Mouse (Mus musculus) megakaryocyte-erythroid progenitor cell, adult 5-6 weeks (primary cell): ENCODE measurements around the gene Csdc2. TPM values are rescaled to one million over a fixed set of nuclear protein-coding genes. Genes with fewer than 3 reads are reported as not detected.

ENCODE experiments used
- ATAC-seq: replicated peaks from 2 replicates; pipeline ENCODE4 v1.8.0; 2016; ENCODE audit warnings: mild to moderate bottlenecking, inconsistent platforms; ENCODE audit not compliant: severe bottlenecking, poor library complexity, low FRiP score, low TSS enrichment
- total RNA-seq, 2 experiments: library from RNA; stranded (forward) in 1 of 2; stranded (reverse) in 1 of 2; fragments of 200-1000, 215-1000 nt in 1 of 2; fragments of >200 nt in 1 of 2; fragmentation: Nextera tagmentation in 1 of 2; gene quantifications; 2 replicates each; pipeline ENCODE4 v1.2.3; 2014 to 2017

The Csdc2 gene
- total RNA-seq, 2 experiments from 2014 or later, result not detected

DNA sequence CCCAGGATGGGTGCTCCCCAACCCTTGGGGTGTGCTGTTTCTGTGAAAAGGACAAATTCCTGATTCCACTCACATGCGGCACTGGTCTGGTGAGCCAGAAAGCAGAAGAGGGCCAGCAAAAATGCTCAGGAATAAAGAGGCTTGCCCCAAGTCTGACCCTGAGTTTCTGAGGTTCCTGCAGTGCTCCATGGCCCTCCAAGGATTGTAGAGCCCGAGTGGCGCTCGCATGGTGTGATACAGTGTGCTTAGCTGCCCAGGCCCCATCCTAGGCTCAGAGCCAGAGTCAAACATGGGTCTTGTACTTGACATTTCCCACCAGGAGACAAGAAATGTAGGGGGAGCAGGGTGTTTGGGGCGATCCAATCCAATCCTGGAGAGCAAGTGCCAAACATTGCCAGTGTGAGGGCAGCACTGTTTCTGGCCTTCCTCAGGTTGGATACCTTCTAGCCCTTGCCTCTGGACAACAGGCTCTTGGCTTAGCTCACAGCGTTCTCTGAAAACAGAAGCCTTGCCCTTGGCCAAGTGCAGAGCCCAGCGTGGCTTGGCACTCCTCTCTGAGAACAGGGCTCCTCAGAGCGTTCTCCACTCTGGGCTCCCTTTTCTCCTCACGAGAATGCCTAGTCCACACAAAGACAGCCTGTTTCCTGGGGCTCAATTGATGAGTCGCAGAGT, 15.9 kb upstream of the Csdc2 start:
- ATAC-seq, result no peak

DNA sequence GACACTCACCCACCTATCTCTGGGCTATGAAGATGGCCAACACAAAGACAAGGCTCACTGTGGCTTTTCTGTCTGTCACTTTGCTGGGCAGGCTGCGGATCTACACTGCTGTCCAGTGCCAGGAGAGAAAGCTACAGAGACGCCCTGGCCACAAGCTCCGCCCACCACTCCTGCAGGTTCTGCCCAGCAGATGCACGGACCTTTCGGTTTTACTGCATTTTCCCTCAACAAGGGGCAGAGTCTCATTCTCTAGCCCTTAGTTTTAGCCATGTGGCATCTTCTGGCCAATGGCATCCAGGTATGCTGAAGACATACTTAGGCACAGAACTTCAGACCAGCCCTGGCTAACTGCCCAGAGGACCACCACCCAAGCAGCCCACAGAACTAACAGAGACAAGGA, 15.3 kb upstream of the Csdc2 start:
- ATAC-seq, result no peak

DNA sequence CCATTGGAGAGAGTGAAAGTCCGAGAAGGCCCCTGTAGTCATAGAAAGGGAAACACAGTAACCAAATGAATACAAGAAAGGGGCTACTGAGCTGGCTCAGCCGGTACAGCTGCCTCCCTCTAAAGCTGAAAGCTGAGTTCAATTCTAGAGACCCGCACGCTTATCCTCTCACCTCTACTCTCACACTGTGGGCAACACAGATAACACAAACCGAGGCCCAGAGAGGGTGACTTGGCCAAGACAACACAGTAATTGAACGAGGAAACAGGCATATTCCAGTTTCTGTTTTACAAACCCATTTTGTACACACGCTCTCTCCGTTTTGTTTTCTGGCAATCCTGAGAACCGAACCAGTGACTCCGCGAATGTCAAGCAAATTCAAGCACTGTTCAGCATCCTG, 11.6 kb upstream of the Csdc2 start:
- ATAC-seq, result peak; percentile 58

DNA sequence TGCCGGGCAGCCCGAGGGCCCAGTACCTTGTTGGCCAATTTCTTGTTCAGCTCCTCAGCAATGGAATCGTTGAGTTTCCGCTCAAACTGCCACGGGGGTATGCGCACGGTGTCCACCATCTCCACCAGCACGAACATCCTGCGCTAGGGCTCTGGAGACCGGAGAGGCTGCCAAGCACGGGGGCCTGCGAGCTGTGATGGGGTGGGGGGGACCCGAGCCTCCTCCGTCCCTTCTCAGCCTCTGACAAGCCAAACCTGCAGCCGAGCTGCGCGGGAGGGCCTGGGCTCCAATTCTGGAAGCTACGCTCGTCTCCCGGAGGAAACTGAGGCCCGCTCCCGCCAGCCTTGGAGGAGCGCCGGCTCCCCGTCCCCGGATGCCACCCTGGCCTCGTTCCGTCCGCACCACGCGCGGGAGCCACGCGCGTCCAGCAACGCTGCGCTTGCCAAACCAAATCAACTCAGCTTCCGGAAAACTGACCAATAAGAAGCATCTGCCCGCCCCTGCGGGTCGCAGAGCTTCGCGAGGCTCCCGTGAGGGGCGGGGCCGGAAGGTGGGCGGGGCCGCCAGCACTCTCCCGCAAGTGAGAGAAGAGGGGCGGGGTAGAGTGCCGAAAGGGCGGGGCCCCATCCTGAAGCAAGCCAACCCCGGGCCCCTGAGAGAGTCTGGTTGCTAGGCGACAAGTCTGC, 10.7 kb upstream of the Csdc2 start, which contains the start of gene Polr3h:
Gene Polr3h (minus strand): TSS at position 481 of the 686 bp plus-strand sequence.
- peak; percentile 82 for ATAC-seq

DNA sequence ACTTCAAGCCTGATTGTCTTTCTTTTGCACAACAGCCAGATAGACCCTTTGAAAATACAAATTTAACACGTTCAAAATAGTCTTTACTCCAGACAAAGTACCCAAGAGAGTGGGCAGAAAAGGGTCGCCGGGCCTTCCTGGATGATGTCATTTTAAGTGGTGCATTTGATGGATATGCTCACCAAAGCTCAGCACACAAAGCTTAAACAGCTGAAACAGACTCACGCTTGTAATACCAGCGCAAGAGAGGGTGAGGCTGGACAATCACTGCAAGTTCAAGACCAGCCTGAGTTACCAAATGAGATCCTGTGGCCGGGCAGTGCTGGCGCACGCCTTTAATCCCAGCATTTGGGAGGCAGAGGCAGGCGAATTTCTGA, 10.1 kb upstream of the Csdc2 start:
- ATAC-seq, result no peak

DNA sequence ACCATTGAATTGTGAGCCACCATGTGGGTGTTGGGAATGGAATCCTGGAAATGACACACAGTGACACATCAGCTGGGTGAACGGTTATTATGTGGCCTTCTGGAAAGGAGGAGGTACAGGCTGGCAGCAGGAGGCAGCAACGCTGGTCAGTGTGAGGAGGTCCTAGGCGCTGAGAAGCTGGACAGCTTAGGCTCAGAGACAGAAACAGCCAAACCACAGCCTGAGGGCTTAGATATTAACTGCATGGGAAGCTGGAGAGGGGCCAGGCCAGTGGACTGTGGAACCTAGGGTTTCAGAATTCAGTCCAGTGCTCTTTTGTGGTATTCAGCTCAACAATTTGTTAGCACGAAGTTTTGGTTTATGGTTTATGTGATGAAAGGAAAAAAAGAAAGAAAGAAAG, 8.8 kb upstream of the Csdc2 start:
- no peak for ATAC-seq

DNA sequence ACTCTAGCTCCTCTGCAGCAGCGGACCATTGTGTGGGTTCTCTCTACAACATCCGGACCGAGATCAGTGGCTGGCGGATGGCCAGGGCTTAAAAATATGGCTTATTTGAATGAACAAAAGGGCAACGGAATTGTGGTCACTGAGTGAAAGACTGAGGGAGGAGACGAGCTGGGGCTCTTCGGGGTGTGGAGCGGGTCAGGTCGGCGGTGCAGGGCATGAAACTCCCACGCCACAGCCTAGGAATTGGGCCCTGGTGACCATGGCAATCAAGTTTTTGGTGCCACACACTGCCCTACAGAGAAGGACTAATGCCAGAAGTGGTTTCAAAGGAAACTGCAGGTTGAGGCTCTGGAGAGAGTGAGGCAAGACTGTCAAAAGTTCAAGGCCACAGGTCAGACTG, 8.3 kb upstream of the Csdc2 start:
- ATAC-seq, result no peak

DNA sequence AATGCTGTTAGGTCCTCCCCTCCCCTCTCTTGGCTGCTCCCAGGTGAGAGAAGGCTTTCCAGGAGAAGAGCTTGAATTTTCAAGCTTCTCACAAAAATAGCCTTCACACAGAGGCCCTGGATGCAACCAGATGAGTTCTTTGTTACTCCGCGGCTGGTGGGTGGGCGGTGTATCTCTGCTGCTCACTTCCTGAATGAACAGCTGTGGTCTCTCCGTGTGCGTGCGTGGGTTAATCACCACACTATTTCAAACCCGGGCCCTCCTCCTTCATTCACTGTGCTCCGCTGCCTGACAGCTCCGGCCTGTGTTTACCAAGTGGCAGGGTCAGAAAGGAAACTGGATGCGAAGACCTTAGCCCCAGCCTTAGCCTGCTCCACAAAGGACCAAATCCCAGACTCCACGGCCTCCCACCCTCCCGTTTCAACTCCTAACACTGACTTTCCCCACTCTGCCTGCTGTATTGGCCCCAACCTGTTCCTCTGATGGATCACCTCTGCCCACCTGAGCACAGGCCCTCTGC, 3.5 kb upstream of the Csdc2 start:
- ATAC-seq, result no peak

DNA sequence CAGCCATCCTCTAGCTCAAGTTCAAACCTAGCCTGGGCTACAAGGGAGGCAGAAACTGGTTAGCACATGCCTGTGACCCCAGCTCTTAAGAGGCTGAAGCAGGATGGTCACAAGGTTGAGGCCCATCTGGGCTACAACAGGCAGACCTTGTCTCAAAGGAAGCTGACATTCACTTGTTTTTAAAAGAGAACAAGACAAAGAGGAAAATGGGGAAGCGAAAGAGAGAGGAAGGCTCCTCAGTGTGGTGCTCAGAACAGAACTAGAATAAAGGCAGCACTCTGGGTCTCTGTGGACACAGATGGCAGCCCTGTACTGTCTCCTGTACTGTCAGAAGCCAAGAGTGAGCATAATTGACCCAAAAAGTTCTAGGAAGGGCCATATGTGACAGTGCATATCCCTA, 2.6 kb upstream of the Csdc2 start:
- no peak for ATAC-seq

DNA sequence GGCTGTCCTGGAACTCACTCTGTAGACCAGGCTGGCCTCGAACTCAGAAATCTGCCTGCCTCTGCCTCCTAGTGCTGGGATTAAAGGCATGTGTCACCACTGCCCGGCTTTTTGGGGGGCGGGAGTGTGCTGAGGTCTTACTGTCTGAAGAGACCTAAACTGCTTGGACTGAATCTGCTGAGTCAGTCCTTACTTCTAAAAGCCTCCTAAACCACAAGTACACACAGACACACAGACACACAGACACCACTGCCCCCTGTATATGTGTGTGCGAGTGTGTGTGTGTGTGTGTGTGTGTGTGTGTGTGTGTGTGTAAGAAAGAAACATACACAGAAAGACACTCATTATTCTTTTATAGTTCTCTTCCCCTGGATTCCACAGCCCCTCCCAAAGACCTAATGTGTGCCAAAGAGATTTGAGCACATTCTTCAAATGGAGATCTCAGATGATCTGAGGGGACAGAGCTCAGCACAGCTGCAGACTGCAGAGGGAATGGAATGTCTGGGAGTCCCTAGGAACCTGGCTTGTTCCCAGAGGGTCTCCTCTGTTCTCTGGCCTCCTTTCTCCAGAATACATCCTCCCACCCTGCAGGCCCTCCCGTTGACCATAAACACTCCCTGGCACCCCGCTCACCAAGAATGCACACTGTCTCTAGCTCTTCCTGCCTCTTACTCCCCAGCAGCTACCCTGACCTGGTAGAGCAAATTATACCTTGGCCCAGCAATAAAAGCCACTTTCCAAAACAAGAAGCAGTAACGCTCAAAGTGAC, 506 bp upstream of the Csdc2 start:
- no peak for ATAC-seq

DNA sequence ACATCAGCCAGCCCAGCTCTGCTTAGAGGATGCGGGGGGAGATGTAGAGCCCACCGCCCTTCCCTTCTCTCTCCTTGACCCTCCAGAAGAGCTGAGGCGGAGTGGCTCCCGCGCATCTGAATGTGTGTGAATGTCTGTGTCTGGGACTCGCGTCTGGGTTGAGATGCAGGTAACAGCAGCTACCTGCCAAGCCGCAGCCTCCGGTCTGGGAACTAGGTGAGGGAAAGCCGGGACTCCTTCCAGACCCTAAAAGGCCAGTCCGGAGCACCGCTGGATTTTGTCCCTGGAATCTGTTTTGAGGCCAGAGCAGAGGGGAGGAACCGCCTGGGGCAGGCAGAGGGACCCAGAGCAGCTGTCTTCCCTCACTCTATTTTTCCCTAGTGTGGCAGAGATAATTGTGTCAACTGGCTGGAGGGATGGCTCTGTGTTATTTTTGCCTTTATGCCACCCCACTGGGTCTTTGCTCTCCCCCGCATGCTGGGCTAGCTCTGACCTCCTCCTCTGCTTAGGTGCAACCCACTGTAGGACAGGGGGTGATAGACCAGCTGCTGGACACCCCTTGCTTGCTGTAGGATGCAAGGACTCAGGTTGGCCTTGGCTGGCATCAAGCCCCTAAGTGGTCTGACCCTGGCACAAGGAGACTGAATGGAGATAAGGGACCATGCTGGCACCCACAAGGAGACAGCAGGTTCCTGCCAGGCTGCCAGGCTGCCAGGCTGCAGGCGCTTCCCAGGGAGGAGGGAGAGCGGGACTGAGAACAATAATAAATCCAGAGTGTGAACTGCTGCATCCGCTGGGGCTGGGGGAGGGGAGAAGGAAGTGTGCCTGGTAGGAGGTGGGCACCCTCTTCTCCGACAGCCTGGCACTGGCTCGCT, 776 bp downstream of the Csdc2 start:
- ATAC-seq, result no peak

DNA sequence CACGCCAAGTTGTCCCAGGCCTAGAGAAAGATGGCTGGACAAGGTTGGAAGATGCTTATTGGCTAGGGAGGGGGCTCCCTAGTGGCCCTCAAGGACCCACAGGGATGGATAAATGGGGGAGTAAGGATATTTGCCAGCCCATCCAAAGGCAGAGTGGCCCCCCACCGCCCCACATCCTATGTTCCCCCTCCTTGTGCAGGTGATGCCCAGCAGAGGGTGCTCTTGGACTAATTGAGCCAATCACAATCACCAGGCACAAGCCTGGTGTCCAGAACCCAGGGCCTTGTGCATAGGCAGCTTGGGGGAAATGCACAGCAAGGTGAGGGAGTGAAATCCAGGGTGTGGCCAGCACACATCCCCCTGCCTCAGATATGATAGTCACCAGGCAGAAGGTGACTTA, 1.7 kb downstream of the Csdc2 start:
- 0 out of 2 replicates have a peak, but pooled peaks have one; percentile 20 for ATAC-seq

DNA sequence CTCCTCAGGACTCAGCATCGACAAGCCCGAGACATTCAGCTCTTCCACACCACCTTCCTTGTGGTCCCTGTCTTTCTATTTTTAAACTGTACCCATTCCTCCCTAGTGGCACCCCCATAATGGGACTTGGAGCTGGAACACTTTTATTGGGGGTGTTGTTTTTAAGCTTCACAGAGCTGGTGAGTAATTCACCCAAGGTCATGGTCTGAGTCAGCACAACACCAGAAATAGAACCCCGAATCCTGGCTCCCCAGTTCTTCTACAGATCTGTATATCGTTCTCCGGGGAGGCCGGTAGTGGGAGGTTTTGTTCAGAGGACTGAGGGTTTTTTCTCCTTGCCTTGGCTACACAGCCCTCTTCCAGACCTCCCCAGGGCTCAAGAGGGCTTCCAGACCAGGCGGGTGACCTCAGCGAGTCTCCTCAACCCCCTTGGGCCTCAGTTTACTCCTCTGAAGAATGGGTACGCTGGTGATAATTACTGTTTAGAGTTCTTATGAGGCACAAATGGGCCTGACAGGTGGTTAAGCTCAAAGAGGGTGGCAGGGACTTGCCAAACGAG, 2.7 kb downstream of the Csdc2 start:
- ATAC-seq, result no peak

DNA sequence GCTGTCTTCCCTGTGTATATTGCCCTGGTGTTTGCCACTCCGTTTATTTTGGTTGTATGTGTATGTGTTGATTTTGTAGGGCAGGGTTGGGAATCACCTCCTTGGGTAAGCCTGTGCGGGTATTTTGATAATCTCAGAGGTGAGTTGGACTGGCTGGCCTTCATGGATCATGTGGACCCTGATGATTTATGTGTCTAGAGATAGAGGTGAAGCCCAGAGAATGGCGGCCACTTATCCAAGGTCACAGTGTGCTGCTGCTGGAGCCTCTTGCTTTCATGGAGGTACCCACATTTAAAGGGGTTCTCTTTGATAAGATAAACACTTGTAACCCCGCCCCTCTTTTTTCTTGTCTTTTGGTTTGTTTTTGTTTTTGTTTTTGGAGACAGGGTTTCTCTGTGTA, 3.2 kb downstream of the Csdc2 start:
- peak; percentile 64 for ATAC-seq

DNA sequence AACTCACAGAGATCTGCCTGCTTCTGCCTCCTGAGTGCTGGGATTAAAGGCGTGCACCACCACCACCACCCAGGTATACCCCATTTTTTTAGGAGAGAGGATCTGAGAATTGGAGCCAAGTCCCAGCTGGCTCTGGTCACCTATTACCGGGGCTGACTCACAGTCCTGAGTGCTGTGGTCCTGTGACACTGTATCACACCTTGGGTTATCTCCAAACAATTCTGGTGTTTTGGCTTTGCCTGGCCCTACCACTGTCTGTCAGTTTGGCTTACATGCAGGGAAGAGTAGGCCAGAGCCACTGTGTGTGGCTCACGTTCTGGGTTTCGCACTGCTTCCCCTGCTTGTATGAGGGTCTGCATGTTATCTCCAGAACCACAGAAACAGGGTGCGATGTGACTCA, 3.7 kb downstream of the Csdc2 start:
- ATAC-seq, result no peak

DNA sequence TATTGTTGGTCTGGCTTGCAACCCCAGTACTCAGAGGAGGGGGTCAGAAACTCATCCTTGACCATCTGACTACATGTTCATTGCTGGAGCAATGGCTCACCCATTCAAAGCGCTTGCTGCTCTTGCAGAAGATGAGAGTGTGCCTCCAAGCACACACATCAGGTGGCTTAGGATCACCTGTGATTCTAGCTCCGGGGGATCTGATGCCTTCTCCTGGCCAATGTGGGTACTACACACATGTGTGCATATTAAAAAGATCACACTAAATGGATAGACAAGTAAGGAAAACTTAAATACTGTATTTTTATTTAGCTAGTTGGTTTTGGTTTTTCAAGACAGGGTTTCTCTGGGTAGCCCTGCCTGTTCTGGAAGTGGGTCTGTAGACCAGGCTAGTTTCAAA, 4.5 kb downstream of the Csdc2 start:
- ATAC-seq, result no peak

DNA sequence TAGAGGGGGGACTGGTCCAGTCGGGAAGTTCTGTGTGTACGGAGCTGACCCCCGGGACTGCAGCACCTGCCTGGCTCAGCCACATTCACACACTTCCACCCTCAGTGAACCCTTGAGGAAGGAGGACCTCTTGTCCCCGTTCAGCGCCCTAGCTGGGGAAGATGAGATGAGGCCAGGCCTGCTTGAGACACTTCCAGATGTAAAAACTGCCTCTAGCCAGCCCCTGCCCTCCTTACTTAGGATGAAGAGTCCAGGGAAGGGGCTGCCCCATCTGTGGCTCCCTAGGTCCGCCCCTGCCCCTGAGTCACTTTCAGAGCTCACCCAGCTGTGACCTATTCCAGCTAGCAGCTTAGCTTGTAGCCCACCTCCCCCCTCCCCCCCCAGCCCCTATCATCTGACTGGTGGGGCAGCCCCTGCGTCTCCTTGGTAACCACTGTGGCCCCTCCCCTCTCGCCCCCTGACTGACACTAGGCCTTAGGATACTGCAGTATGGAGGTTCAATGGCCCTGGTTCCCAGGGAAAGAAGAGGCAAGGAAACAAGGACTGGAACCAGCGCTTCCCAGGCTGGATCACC, 6.7 kb downstream of the Csdc2 start:
- ATAC-seq, result no peak

DNA sequence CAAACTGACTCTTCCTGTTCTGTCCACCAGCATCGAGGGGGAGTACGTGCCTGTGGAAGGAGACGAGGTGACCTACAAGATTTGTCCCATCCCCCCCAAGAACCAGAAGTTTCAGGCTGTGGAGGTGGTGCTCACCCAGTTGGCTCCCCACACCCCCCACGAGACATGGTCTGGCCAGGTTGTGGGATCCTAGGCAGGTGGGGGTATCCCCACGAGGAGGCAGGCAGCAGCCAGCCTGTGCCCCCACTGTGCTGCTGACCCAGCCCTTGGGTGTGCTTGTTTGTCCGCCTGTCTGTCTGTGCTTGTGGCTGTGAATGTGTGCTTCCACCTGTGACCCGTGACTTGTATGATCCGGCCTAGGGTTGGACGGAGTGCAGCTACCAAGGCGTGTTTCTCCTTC, 12.5 kb downstream of the Csdc2 start:
- no peak for ATAC-seq
